Mouse (Mus musculus): ENCODE results near the gene Fam49a. TPM values are rescaled to one million over a fixed set of nuclear protein-coding genes. Genes with fewer than 3 reads are reported as not detected.

Fam49a gene
- polyA plus RNA-seq, 1 experiment = 10.4 TPM

DNA sequence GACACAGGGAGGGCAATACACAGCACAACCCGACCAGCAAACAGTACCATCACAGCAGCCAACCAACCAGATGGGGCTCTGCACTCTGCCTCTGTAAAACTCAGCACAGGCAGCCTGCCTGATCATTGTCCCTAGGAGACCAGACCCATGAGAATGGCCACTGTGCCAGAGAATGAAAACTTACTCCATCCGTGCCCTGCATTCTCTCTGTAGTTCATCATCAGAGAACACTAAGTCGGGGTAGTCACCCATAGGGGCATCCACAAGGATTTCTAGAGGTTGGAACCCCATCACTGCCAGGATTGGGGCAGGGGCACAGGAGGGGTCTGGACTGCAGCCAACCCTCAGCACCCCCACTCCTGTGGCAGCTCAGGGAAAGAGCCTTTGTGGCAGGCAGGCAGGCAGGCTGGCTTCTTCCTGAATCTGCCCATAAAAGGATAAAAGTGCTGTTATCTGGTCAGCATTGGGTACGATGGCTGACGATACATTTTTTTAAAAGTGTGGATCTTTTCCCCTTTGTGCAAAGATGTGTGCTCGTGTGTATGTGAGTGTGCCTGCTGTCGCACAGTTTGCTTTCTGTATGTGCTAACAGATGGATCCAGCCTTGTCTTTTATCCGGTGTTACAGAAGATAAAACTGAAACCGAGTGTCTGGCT lies 25.3 kb downstream of the Fam49a start:
- no peak for TF ChIP-seq CTCF (IDR thresholded peaks at IDR 0.05; ENCODE audit: insufficient read depth, low read length)
- no peak for TF ChIP-seq POLR2A (IDR thresholded peaks at IDR 0.05; ENCODE audit: borderline replicate concordance, extremely low read depth, low read depth, low read length)
- Histone ChIP-seq H3K4me1 (ENCODE audit: control insufficient read depth, insufficient read depth, low read length) (no peaks in the 10 kb centered on the region; the same call in 1 of the 2 replicates), H3K4me3 (replicated peaks; ENCODE audit: extremely low read depth, low read depth, low read length) (no peak overlapping the region)
- no peak for DNase-seq
- WGBS = 36% methylated on average over 9 of the region's 9 CpGs

- Histone ChIP-seq H3K4me3 (replicated peaks; ENCODE audit: extremely low read depth, low read depth, low read length) (no peak overlapping the region), H3K4me1 (ENCODE audit: control insufficient read depth, insufficient read depth, low read length) (no peaks in the 10 kb centered on the region; the same call in 1 of the 2 replicates)
- no peak for DNase-seq
- TF ChIP-seq POLR2A (IDR thresholded peaks at IDR 0.05; ENCODE audit: borderline replicate concordance, extremely low read depth, low read depth, low read length) (no peak), CTCF (IDR thresholded peaks at IDR 0.05; ENCODE audit: insufficient read depth, low read length) (no peak)
- 42% methylated on average over 6 of the region's 6 CpGs for WGBS
Measured at GRCm38 (mm10) chr12:12287787-12288132, 25.8 kb downstream of the Fam49a start.

DNA sequence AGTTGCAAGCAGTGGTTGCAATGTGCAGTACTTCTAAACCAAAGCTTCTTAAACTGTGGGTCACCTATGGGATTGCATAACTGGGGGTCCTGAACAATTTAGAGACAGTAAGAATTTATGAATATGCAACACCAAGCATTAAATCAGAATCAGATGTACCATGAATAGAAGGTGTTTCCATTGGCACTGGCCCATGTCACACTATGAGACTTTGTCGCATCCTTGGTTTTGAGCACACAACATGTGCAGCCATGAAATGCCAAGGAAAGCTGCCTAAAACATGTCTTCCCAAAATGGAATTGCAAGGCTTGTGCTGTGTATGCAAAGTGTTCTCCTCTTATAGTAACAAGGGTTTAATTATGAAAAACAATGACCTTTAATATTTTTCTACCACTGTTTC lies 26.6 kb downstream of the Fam49a start:
- no peak overlapping the region for H3K4me3 ChIP-seq (replicated peaks; ENCODE audit: extremely low read depth, low read depth, low read length)
- no peaks in the 10 kb centered on the region for H3K4me1 ChIP-seq (ENCODE audit: control insufficient read depth, insufficient read depth, low read length)
- no peak for DNase-seq
- TF ChIP-seq POLR2A (IDR thresholded peaks at IDR 0.05; ENCODE audit: borderline replicate concordance, extremely low read depth, low read depth, low read length) = no peak
- no peak for TF ChIP-seq CTCF (IDR thresholded peaks at IDR 0.05; ENCODE audit: insufficient read depth, low read length)
- WGBS = 100% methylated on average over 1 of the region's 1 CpGs

DNA sequence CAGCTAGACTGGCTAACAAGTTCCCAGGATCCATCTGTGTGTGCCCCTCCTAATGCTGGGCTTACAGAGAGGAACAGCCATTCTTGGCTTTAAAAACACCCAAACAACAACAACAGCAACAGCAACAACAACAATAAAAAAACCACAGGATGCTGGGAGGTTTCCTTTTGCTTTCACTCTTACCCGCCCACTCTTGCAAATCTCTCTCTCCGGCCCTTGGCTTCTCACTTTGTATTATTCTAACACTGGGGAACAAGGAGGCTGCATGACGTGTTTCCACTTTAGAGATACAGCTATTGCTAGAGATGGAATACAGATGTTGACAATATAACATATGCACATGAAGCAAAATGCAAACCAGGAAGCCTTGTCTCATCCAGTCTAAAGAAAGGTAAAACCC lies 27.7 kb downstream of the Fam49a start:
- 0 out of 2 replicates have a peak, but pooled peaks cover 2% of the 10 kb centered on the region for H3K4me1 ChIP-seq (ENCODE audit: control insufficient read depth, insufficient read depth, low read length)
- no peak for TF ChIP-seq POLR2A (IDR thresholded peaks at IDR 0.05; ENCODE audit: borderline replicate concordance, extremely low read depth, low read depth, low read length)
- TF ChIP-seq CTCF (IDR thresholded peaks at IDR 0.05; ENCODE audit: insufficient read depth, low read length) = no peak
- WGBS = 59% methylated on average over 3 of the region's 3 CpGs
- DNase-seq = no peak
- H3K4me3 ChIP-seq (replicated peaks; ENCODE audit: extremely low read depth, low read depth, low read length) = no peak overlapping the region

GRCm38 (mm10) chr12:12292043-12292618 lies 30.2 kb downstream of the Fam49a start:
- H3K4me1 ChIP-seq (ENCODE audit: control insufficient read depth, insufficient read depth, low read length) = 0 out of 2 replicates have a peak, but pooled peaks cover 2% of the 10 kb centered on the region
- TF ChIP-seq CTCF (IDR thresholded peaks at IDR 0.05; ENCODE audit: insufficient read depth, low read length) (no peak), POLR2A (IDR thresholded peaks at IDR 0.05; ENCODE audit: borderline replicate concordance, extremely low read depth, low read depth, low read length) (no peak)
- 45% methylated on average over 5 of the region's 5 CpGs for WGBS
- no peak overlapping the region for H3K4me3 ChIP-seq (replicated peaks; ENCODE audit: extremely low read depth, low read depth, low read length)
- DNase-seq = no peak

- 0 out of 2 replicates have a peak, but pooled peaks cover 2% of the 10 kb centered on the region for H3K4me1 ChIP-seq (ENCODE audit: control insufficient read depth, insufficient read depth, low read length)
- no peak for DNase-seq
- no peak for TF ChIP-seq POLR2A (IDR thresholded peaks at IDR 0.05; ENCODE audit: borderline replicate concordance, extremely low read depth, low read depth, low read length)
- TF ChIP-seq CTCF (IDR thresholded peaks at IDR 0.05; ENCODE audit: insufficient read depth, low read length) = no peak
- 88% methylated on average over 5 of the region's 5 CpGs for WGBS
- H3K4me3 ChIP-seq (replicated peaks; ENCODE audit: extremely low read depth, low read depth, low read length) = no peak overlapping the region
Measured at GRCm38 (mm10) chr12:12294380-12295171, 32.6 kb downstream of the Fam49a start.

DNA sequence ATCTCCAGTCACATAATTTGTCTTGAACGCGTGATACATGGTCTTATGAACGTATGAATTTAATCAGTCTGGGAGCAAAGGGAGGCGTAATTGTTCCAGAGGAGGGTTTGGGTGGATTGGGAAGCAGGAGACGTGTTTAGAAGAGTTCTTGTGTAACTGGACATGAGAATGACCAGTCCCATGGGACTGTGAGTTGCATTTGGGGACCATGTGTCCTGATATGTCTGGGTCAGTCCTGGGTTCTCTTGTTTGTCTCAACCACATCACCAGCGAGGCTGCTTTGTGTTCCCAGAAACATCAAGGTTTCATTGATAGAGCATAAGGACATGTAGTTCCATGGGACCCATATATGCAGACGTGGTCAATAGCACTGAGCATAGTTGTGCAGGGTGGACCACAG lies 36.5 kb downstream of the Fam49a start:
- WGBS = 89% methylated on average over 7 of the region's 7 CpGs
- Histone ChIP-seq H3K4me3 (replicated peaks; ENCODE audit: extremely low read depth, low read depth, low read length) (no peak overlapping the region), H3K4me1 (ENCODE audit: control insufficient read depth, insufficient read depth, low read length) (peaks cover 18% of the 10 kb centered on the region)
- TF ChIP-seq CTCF (IDR thresholded peaks at IDR 0.05; ENCODE audit: insufficient read depth, low read length) = no peak
- TF ChIP-seq POLR2A (IDR thresholded peaks at IDR 0.05; ENCODE audit: borderline replicate concordance, extremely low read depth, low read depth, low read length) = no peak
- DNase-seq = no peak

DNA sequence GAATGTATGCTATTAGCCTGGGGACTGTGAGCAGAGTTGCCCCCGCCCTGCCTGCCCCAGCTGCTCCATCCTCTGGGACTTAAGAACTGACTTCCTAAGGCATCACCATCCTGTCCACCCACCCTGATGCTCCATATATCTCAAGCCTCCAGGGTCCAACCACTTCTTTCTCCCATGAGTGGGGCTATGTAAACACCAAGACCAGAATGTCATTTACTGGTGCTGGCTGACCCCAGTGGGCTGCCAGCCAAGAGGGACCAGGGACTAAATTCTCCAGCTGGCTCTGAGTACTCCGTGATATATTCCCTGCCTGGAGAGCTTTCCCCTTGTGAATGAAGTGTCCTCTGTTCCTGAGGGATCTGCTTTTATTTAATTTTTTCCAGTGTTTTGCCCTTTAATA lies 37.4 kb downstream of the Fam49a start:
- WGBS = 54% methylated on average over 2 of the region's 2 CpGs
- H3K4me1 ChIP-seq (ENCODE audit: control insufficient read depth, insufficient read depth, low read length) = peaks cover 16% of the 10 kb centered on the region
- no peak for DNase-seq
- TF ChIP-seq CTCF (IDR thresholded peaks at IDR 0.05; ENCODE audit: insufficient read depth, low read length) = no peak
- no peak for TF ChIP-seq POLR2A (IDR thresholded peaks at IDR 0.05; ENCODE audit: borderline replicate concordance, extremely low read depth, low read depth, low read length)
- no peak overlapping the region for H3K4me3 ChIP-seq (replicated peaks; ENCODE audit: extremely low read depth, low read depth, low read length)

GRCm38 (mm10) chr12:12301149-12301548 lies 39.2 kb downstream of the Fam49a start:
- TF ChIP-seq CTCF (IDR thresholded peaks at IDR 0.05; ENCODE audit: insufficient read depth, low read length) (no peak), POLR2A (IDR thresholded peaks at IDR 0.05; ENCODE audit: borderline replicate concordance, extremely low read depth, low read depth, low read length) (no peak)
- WGBS = 67% methylated on average over 2 of the region's 2 CpGs
- Histone ChIP-seq H3K4me1 (ENCODE audit: control insufficient read depth, insufficient read depth, low read length) (peaks cover 16% of the 10 kb centered on the region), H3K4me3 (replicated peaks; ENCODE audit: extremely low read depth, low read depth, low read length) (no peak overlapping the region)
- no peak for DNase-seq

Data from lung, adult 2 months (tissue).